Mouse (Mus musculus) inflammation-experienced regulatory T-cells, adult 6 months (primary cell): ENCODE data around the gene Sass6. TPM values are rescaled to one million over a fixed set of nuclear protein-coding genes. Genes with fewer than 3 reads are reported as not detected.
"Not testable (repeated sequence)": the region's sequence is repeated elsewhere in the genome, so short reads cannot be mapped to it uniquely, and the experiment has no call there.

Source experiments
- ATAC-seq: one replicate; pipeline ENCODE4 v1.8.0; 2017
- polyA plus RNA-seq, 3 experiments: library from polyadenylated mRNA; unstranded; fragments of 100-300 nt; shearing (Covaris generic); gene quantifications; one replicate each; pipeline ENCODE4 v1.2.1; 2017

Sass6 gene
- polyA plus RNA-seq, 3 experiments from 2014 or later: 5.7 to 19.1 (median 12.1) TPM

GRCm38 (mm10) chr3:116634091-116634490 is 39.3 kb downstream of the Sass6 start:
- no peak for ATAC-seq

GRCm38 (mm10) chr3:116634853-116635252 is 40.1 kb downstream of the Sass6 start:
- ATAC-seq: no peak

DNA sequence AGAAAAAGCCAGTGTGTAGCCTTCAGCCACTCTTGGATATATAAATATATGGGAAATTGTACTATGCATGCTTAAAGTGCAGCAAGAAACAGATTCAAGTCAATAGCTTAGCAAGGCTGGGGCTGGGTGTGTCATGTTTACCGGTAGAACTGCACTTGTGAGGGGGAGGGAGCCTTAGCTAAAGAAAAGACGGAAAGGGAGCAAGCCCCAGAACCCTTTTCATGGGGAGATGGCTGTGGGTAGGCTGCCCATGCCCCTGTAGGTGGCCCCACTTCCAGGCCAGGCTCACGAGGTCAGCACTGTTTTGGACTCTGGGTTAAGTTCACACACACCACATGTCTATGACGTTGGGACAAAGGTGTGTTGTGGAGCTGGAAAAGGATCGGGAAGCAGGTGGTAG is 41.0 kb downstream of the Sass6 start:
- ATAC-seq: no peak

GRCm38 (mm10) chr3:116637693-116638476 is 43.1 kb downstream of the Sass6 start:
- no peak for ATAC-seq

DNA sequence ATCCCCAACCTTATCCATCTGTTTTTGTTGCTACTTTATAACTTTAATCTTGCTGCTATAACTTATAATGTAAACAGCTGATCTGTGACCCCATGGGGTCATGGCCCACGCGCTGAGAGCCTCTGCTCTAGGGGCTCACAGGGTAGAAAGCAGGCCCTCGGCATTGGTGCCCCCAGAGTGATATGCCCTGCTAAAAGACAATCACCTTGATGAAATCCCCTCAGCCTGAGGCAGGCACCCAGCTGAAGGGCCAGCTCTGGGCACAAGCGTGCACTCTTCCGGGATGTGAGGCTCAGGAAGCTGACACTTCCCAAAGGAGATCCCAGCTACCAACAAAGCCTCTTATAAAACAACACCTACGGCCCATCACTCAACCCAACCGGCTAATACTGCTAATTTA is 43.8 kb downstream of the Sass6 start:
- ATAC-seq: no peak

GRCm38 (mm10) chr3:116640024-116640423 is 45.2 kb downstream of the Sass6 start:
- peak; percentile 25 for ATAC-seq

- ATAC-seq: no peak
Measured at GRCm38 (mm10) chr3:116641811-116642371, 47.1 kb downstream of the Sass6 start.

DNA sequence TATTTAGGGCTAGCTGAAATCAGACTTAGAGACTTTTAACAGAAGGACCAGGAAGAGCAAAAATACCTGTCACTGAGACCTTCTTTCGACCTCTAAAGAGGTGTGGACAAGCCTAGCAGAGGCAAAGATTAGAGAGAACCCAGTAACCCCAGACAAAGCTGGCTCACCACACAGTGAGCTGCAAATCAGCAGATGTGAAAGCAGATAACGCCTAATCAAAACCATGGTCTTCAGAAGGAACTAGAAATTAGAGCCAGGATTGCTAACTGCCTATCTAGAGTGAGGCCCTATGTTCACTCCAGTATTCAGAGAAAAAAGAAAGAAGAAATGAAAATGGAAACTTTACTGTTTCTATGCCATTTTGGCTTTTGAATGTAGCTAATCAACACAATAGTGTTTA is 47.6 kb downstream of the Sass6 start:
- peak; percentile 38 for ATAC-seq

DNA sequence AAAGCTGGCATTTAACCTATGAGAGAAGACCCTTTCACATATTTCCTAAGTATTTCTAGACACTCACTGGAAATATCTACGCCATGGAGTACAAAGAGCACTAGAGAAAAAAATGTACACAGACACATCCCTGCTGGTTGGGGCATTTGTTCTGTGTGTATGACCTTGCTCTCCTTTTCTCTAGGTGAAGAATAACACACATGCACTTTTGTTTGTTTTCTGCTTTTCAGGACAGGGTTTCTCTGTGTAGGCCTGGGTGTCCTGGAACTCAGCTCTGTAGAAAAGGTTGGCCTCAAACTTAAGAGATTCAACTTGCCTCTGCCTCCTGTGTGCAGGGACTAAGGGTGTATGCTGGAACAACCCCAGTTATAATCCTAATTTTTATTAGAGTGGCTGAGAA is 51.6 kb downstream of the Sass6 start:
- ATAC-seq: no peak

DNA sequence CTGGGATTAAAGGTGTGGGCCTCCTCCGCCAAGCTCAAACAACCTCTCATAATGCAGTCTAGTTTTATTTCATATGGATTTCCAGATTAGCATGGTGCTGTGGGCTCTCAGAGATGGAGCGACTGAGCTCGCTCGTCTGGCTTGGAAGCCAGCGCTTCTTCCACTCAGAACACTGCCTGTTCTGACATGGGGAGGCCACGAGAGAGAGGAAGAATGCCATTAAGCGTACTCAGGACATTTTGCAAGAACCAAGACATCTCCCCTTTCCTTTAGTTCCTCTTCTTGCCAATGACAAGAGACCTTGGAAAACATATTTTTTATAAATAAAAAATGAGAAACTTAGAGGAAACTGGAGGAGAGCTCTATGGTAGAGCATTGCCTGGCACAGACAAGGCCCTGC is 54.0 kb downstream of the Sass6 start:
- no peak for ATAC-seq

DNA sequence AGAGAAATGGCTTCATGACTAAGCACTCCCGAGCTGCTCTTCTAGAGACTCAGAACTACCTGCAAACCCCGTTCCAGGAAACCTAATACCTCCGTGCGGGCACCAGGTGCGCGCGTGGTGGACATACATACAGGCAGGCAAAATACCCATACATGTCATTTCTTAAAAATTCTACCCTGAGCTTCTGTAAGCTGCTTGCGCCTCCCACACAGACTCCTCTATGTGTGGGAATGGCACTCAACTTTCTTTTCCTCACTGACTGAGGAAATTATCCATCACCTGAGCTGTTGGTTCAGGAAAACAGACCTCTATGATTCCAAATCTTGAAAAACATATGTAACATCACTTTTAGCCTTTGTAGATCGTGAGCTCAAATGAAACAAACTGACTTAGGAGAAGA is 55.9 kb downstream of the Sass6 start:
- ATAC-seq: no peak

DNA sequence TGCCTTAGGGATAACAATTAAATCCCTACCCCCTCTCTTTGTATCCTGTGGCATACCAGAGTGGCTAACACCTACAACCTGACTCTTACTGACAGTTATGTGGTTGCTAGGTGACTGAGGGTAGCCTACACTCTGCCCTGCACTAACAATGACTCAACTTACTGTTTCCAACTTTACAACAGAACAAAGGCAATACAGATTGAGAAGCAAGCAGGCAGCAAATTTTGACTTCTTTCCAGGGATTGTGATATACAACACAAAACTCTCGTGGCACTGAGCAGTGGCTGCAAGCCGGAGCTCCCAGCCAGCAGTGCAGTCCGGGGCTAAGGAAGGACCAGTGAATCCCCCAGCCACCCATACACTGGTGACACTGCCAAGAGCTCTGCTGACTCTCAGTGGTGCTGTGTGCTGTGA is 57.3 kb downstream of the Sass6 start:
- ATAC-seq: no peak

GRCm38 (mm10) chr3:116653278-116653945 is 58.6 kb downstream of the Sass6 start:
- ATAC-seq: no peak

GRCm38 (mm10) chr3:116654051-116654450 is 59.3 kb downstream of the Sass6 start:
- ATAC-seq: not testable (repeated sequence)

- ATAC-seq: peak; percentile 42
Measured at GRCm38 (mm10) chr3:116656184-116656965, 61.6 kb downstream of the Sass6 start.

DNA sequence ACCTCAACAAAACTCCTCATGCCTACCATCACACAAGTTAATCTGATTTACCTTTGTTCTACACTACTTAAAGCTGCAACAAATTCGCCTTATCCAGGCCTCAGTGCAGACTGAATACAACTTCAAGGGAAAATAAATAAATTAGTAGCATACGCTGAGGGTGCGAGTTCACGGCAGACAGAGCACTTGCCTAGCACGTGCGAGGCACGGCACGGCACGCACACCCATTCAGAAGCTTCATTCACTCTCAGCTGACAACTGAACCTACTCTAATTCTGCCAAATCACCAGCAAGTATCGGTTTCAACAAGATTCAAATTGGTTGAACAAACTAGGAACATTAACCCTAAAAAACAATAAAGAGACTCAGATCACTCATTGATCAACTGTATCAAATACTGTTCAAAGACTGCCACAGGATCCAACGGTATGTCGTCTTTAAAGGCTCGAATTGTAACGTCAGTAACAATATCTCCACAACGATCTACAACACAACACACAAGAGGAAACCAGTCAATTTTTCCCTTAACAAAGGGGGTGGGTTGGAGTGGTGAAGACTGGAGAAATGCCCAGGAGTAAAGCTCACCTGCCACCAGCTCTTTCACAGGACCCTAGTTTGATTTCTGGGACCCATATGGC is 64.3 kb downstream of the Sass6 start:
- peak; percentile 39 for ATAC-seq

GRCm38 (mm10) chr3:116659856-116660430 is 65.2 kb downstream of the Sass6 start:
- ATAC-seq: no peak

- ATAC-seq: peak; percentile 1
Measured at GRCm38 (mm10) chr3:116661288-116661869, 66.6 kb downstream of the Sass6 start.

GRCm38 (mm10) chr3:116661870-116662414 is 67.2 kb downstream of the Sass6 start:
- peak; percentile 53 for ATAC-seq

DNA sequence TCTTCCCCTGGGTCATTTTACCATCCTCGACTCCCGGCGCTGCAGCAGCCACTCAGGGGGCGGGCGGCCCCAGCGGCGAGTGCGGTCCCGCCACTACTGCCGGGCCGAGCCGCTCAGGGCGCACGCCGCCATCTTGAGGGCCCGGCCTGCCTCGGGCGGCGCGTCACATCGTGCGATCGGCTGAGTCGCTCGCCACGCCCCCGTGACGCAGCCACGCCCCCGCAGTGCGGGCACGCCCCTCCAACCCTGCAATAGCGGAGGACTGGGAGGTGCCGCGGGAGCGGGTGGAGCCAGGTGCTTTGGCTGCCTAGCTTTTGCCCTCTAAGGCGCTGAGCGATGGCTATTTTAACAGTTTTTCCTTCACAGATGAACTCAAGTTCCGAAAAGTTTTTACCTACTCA is 67.7 kb downstream of the Sass6 start, which contains the start of gene Mfsd14a:
Gene Mfsd14a (minus strand): TSS at position 215 of the 401 bp plus-strand sequence.
- ATAC-seq: peak; percentile 84

- not testable (repeated sequence) for ATAC-seq
Measured at GRCm38 (mm10) chr3:116664281-116664680, 69.5 kb downstream of the Sass6 start.
